Mouse (Mus musculus): ENCODE measurements around the gene Gm45062.
"Not testable (repeated sequence)": the region's sequence is repeated elsewhere in the genome, so short reads cannot be mapped to it uniquely, and the experiment has no call there.

Gene Gm45062

GRCm38 (mm10) chr6:8319591-8319990 lies 60.3 kb downstream of the Gm45062 start:
- DNase-seq: no peak

GRCm38 (mm10) chr6:8331496-8331895 lies 72.2 kb downstream of the Gm45062 start:
- not testable (repeated sequence) for DNase-seq

GRCm38 (mm10) chr6:8333380-8333779 lies 74.1 kb downstream of the Gm45062 start:
- DNase-seq: no peak

- DNase-seq: no peak
These were observed 77.5 kb downstream of the Gm45062 start for GRCm38 (mm10) chr6:8336487-8337390.

- no peak for DNase-seq
These were observed 80.2 kb downstream of the Gm45062 start for GRCm38 (mm10) chr6:8339453-8339852.

GRCm38 (mm10) chr6:8343271-8343670 lies 84.0 kb downstream of the Gm45062 start:
- no peak for DNase-seq

GRCm38 (mm10) chr6:8345219-8345856 lies 86.1 kb downstream of the Gm45062 start:
- DNase-seq: no peak

GRCm38 (mm10) chr6:8347154-8347553 lies 87.9 kb downstream of the Gm45062 start:
- DNase-seq: no peak

GRCm38 (mm10) chr6:8348344-8348743 lies 89.1 kb downstream of the Gm45062 start:
- no peak for DNase-seq

GRCm38 (mm10) chr6:8349060-8349670 lies 89.9 kb downstream of the Gm45062 start:
- no peak for DNase-seq

- DNase-seq: no peak
These were observed 92.3 kb downstream of the Gm45062 start for GRCm38 (mm10) chr6:8351507-8351906.

GRCm38 (mm10) chr6:8352533-8353168 lies 93.4 kb downstream of the Gm45062 start:
- DNase-seq: no peak

GRCm38 (mm10) chr6:8353461-8353860 lies 94.2 kb downstream of the Gm45062 start:
- DNase-seq: no peak

GRCm38 (mm10) chr6:8354846-8355245 lies 95.6 kb downstream of the Gm45062 start:
- DNase-seq: no peak

GRCm38 (mm10) chr6:8358232-8358631 lies 99.0 kb downstream of the Gm45062 start:
- no peak for DNase-seq

GRCm38 (mm10) chr6:8358782-8359181 lies 99.5 kb downstream of the Gm45062 start:
- no peak for DNase-seq

GRCm38 (mm10) chr6:8360805-8361204 lies 101.6 kb downstream of the Gm45062 start:
- no peak for DNase-seq

GRCm38 (mm10) chr6:8364033-8364756 lies 104.9 kb downstream of the Gm45062 start:
- DNase-seq: no peak

- no peak for DNase-seq
These were observed 105.5 kb downstream of the Gm45062 start for GRCm38 (mm10) chr6:8364757-8365150.

GRCm38 (mm10) chr6:8367675-8368074 lies 108.4 kb downstream of the Gm45062 start:
- no peak for DNase-seq

- no peak for DNase-seq
These were observed 109.1 kb downstream of the Gm45062 start for GRCm38 (mm10) chr6:8368198-8368864.

GRCm38 (mm10) chr6:8370624-8371023 lies 111.4 kb downstream of the Gm45062 start:
- no peak for DNase-seq

Measured in right cerebral cortex, postnatal 25 days (tissue).